Mouse (Mus musculus): ENCODE results near the gene Vps13d.

Gene Vps13d

GRCm38 (mm10) chr4:145150345-145151102 is 44.3 kb downstream of the Vps13d start:
- DNase-seq (ENCODE audit: low spot score in 2 of 2): no peak

DNA sequence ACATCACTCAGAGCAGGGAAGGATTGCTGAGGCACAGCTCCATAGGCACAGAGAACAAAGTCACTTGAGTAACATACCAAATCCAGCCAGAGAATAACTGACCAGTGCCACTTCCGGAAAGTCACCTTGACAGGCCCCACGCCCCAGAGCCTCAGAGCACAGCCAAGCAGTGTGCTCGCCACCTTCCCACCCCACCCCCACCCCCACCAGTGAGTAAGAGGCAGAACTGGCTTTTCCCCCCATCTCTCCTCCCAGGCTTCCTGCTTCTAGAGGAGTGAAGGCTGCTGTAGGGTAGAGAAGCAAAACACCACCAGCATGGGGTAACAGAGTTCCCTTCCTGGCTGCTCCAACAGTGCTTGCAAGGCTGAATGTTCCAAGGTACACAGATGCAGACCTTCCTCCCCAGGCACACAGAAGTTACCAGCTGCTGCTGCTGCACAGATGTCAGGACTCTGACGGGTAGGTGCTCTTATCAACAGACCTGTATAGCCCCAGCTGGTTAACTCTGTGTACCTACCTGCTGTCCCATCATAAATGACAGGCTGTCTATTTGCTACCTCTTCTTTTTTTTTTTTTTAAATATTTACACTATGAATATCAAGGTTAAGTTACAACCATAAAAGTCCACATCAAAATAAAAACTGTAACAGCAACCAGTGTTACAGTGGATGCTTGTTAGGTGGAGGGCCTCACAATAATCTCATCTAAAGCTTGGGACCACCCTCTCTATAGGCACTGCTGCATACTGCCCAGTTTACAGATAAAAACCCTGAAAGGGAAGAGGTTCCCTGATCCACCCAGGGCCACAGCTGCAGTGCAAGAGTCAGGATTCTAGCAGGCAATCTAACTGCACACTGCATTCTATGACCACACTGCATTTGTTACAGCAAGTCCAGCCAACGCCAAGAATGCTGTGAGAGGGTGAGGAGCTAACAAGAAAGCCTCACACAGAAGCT is 47.5 kb downstream of the Vps13d start:
- DNase-seq (ENCODE audit: low spot score in 2 of 2): no peak

DNA sequence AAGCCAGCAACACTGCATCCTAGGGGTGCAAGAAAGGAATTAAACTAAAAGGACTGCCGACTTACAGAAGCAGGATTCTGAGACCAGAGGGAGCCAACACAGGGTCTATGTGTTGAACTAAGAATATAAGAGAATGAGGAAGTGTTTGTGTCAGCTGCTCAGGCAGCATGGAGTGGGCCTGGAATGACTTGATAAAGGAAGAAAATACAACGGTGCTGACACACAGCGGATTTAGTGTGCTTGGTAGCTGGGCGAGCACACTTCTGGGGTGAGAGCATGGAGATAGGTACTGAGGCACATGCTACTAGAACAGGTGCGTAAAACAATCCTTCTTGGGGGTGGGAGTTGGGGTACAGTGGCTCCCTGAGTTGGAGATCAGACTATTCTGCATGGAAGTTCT is 51.3 kb downstream of the Vps13d start:
- no peak for DNase-seq (ENCODE audit: low spot score in 2 of 2)

DNA sequence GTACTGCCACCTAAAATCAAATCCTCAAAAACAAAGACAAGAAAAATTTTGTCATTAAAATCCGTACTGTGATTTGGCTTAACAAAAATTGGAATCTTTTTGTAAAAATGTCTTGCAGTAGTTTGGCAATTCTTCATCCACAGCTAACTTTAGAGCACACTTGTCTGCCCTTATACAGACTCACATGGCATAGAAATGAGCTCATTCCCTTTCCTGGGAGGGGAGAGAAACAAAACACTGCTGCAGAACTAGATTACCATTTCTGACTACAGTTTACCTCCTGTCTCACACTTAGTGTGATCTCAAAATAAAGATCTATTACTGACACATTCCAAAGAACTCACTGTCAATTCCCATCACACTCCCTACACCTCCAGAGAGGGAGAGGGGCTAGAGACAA is 58.1 kb downstream of the Vps13d start:
- no peak for DNase-seq (ENCODE audit: low spot score in 2 of 2)

- DNase-seq (ENCODE audit: low spot score in 2 of 2): no peak
Measured at GRCm38 (mm10) chr4:145135473-145135872, 59.3 kb downstream of the Vps13d start.

- no peak for DNase-seq (ENCODE audit: low spot score in 2 of 2)
Measured at GRCm38 (mm10) chr4:145130772-145131171, 64.0 kb downstream of the Vps13d start.

GRCm38 (mm10) chr4:145129956-145130548 is 64.8 kb downstream of the Vps13d start:
- DNase-seq (ENCODE audit: low spot score in 2 of 2): peak; percentile 67 to 69

DNA sequence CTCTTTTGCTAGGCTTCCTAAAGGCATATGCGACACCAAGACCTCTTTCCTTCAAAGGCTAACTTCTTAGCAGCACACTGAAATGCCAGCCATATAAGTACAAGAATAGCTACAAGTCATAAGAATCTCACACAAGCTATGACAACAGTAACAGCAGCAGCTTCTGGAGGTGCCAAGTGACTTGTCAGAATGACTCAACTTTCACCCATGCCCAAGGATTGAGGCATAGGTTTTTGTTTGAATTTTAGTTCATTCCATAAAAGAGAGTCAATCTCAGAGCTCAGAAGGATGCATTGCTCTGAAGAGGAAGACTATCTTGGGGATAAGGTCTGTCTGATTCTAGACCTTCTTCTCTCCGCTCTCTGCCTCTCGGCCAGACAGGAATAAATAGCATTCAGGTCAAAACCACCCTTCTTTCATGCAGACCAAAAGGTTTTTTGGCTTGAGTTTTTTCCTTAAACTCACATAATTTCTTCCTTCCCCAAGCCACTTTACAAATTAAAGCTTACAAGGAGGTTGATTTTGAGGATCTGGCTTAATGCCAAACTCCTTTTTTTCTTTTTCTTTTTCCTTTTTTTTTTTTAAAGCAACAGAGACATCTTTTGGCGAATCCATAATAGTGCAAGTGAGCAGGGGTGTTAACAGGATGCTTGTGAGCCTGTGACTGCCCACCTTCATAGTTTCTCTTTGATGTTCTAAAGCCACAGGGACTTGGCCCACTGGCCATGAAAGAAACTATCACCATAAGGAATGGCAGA is 69.2 kb downstream of the Vps13d start:
- no peak for DNase-seq (ENCODE audit: low spot score in 2 of 2)

GRCm38 (mm10) chr4:145124419-145124818 is 70.4 kb downstream of the Vps13d start:
- DNase-seq (ENCODE audit: low spot score in 2 of 2): no peak

DNA sequence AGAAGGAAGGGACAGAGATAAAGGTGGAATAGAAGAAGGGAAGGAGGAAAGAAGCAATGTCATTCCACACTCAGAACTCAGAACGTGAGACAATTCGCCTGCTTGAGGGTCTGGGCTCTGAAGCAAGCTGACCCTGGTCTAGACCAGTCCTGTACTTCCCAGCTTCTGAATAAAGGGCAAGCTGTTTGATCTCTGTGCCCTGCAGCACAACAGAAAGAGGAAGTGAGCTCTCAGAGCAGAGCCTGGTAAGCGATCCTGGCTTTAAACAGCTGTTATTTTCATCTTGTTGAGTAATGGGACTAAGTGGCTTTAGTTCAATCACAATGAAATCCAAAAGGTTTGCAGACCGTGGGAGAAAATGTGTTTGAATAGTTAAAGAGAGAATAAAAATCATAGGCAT is 83.2 kb downstream of the Vps13d start:
- no peak for DNase-seq (ENCODE audit: low spot score in 2 of 2)

DNA sequence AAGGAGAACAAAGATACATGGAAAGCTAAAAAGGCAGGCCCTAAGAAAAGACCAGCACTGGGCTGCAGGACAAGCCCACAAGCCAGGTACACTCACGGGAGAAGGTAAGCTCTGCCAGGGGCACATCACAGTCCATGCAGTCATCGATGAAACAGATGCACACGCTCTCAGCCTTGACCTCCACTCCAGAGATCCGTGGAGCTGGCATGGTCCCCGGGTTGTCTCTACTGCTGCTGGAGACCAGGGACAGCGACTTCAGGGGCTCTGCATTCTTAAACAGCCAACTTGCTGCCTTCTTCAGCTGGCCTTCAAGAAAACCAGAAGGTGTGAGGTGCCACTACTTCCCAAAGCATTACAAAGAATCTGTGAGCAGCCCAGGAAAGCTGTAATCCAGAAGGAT is 84.1 kb downstream of the Vps13d start:
- DNase-seq (ENCODE audit: low spot score in 2 of 2): no peak

DNA sequence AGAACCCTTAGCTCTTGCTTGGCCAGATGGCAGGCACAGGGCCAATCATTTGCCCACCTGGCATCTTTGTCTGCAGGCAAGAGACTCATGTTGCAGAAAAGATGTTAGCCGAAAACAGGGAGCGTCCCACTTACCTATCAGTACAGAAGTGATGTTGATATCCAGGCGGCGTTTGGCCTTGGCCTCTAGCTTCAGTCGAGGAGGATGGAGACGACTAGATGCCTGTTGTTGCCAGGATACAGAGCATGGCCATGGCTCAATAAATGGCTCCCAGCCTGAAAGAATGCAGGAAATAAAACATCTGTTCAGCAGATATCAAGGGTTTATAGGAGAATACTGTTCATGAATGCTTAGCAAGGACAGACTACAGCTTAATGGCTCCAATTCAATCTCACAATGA is 88.0 kb downstream of the Vps13d start:
- no peak for DNase-seq (ENCODE audit: low spot score in 2 of 2)

DNA sequence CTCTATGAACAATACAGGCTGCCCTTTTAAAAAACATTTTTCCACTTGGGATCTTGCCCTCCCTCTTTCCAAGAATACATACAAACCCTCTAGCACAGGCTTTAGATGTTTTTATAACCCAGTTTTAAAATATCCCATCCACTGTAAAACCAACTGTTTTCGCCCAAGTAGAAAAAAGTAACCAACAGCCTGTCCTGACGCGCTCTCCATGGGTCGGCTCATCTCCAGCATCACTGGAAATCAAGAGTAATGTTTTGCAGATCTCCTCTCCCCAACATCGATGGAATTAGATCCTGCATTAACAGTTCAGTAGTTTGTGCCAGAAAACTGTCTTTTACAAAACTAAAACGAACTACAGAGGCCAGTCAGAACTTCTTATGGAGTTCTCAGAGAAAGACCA is 89.5 kb downstream of the Vps13d start:
- peak; percentile 53 to 71 for DNase-seq (ENCODE audit: low spot score in 2 of 2)

GRCm38 (mm10) chr4:145104917-145105316 is 89.9 kb downstream of the Vps13d start:
- peak; percentile 62 to 74 for DNase-seq (ENCODE audit: low spot score in 2 of 2)

GRCm38 (mm10) chr4:145103617-145104016 is 91.2 kb downstream of the Vps13d start:
- DNase-seq (ENCODE audit: low spot score in 2 of 2): no peak

- no peak for DNase-seq (ENCODE audit: low spot score in 2 of 2)
Measured at GRCm38 (mm10) chr4:145101823-145102718, 92.7 kb downstream of the Vps13d start.

GRCm38 (mm10) chr4:145099853-145100252 is 95.0 kb downstream of the Vps13d start:
- no peak for DNase-seq (ENCODE audit: low spot score in 2 of 2)

DNA sequence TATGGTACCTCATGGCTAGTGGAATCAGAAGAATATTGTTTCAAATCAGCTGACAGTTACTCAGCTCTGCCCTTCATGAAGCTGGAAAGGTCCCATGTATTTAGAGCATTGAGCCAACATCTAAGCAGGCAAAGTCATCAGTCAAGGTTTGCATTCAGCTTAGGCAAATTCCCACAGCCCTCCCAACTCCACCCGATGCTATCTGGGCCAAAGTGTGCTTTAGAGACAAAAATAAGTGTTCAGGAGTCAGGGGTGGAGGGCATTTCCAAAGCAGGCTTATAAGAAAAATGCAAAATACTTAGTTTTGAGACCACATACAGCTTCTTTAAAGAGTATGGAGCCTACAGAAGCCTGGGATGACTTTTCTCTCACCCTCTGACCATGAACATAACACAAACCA is 95.5 kb downstream of the Vps13d start:
- no peak for DNase-seq (ENCODE audit: low spot score in 2 of 2)

DNA sequence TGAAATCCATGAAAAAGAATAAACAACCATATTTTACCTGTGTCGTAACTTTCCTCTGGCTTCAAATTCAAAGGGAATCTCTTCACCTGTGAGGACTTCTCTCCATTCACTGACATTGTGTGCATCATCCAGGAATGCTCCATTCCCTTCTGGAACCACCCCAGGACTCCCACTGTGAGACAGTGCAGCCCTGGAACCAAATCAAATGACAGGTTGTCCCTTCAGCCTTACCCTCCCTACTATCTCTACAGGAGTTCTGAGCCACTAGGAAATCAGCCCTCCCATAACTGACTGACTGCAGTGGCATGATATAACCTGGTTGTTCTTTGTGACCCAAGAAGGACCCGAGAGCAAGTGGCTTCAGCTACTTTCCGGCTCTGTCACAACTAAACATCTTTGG is 96.8 kb downstream of the Vps13d start:
- no peak for DNase-seq (ENCODE audit: low spot score in 2 of 2)

- DNase-seq (ENCODE audit: low spot score in 2 of 2): peak; percentile 39 to 56
Measured at GRCm38 (mm10) chr4:145096481-145097039, 98.2 kb downstream of the Vps13d start.
